In genomic region chr11:80072365-80072764, GRCm38 (mm10) we compare ENCODE assay signal across 21 mouse cellular contexts. TPM values are rescaled to one million over a fixed set of nuclear protein-coding genes. Genes with fewer than 3 reads are reported as not detected.
A peak's percentile ranks its signal among the peaks of the same experiment; 100 is the strongest.
DNase-seq lines count a peak whose midpoint lies in the region; ATAC-seq and TF ChIP-seq lines count a peak whose summit lies in the region.
"Had no signal": no experiment of that assay in that cellular context is flagged by ENCODE, and none has a peak within 500 bp of the region (broad histone marks: within the 10 kb centered on the region; RNA-seq: fewer than 3 reads in every experiment).

No protein-coding gene starts in this region.

- no peak overlapping the region for H3K4me3 ChIP-seq in liver, embryonic 15.5 days (replicated peaks)
- no peak overlapping the region for H3K4me3 ChIP-seq in liver, embryonic 11.5 days (ENCODE audit: low read depth, low read length)
- no peak overlapping the region for H3K4me3 ChIP-seq in lung, postnatal 0 days (ENCODE audit: low read depth, low read length)
- H3K4me3 ChIP-seq in hindbrain, embryonic 10.5 days: no peak overlapping the region
- no peak overlapping the region for H3K4me3 ChIP-seq in midbrain, embryonic 15.5 days
- H3K4me3 ChIP-seq: forebrain, embryonic 12.5 days; gastrocnemius, adult 2 months; heart, embryonic 13.5 days; hindbrain, embryonic 15.5 days; kidney, embryonic 15.5 days; limb, embryonic 13.5 days had no signal

- no peak for DNase-seq in liver, embryonic 11.5 days (ENCODE audit: low spot score)
- no peak for DNase-seq in lung, postnatal 0 days (ENCODE audit: low spot score)
- no peak for DNase-seq in hindbrain, embryonic 10.5 days (ENCODE audit: low spot score)
- DNase-seq: adrenal gland, postnatal 14 days; cerebellum, adult 8-10 months; gastrocnemius, adult 2 months; lung, adult 2 months; lung, postnatal 4 days; right cerebral cortex, postnatal 14 days had no signal

- H3K36me3 ChIP-seq in liver, embryonic 15.5 days (replicated peaks): peaks cover 64% of the 10 kb centered on the region
- H3K36me3 ChIP-seq in liver, embryonic 11.5 days (ENCODE audit: control insufficient read depth, insufficient read depth, low read length): peaks cover 12% of the 10 kb centered on the region; the same call in 1 of the 2 replicates
- H3K36me3 ChIP-seq in lung, postnatal 0 days (ENCODE audit: insufficient read depth, low read length): no peaks in the 10 kb centered on the region
- 0 out of 2 replicates have a peak, but pooled peaks cover 2% of the 10 kb centered on the region for H3K36me3 ChIP-seq in hindbrain, embryonic 10.5 days
- H3K36me3 ChIP-seq in midbrain, embryonic 15.5 days (replicated peaks): no peaks in the 10 kb centered on the region
- H3K36me3 ChIP-seq: forebrain, embryonic 12.5 days; hindbrain, embryonic 15.5 days; limb, embryonic 13.5 days had no signal

- no peaks in the 10 kb centered on the region for H3K9me3 ChIP-seq in liver, embryonic 15.5 days (replicated peaks)
- H3K9me3 ChIP-seq in liver, embryonic 11.5 days (ENCODE audit: control insufficient read depth, low read length): no peaks in the 10 kb centered on the region
- no peaks in the 10 kb centered on the region for H3K9me3 ChIP-seq in lung, postnatal 0 days (ENCODE audit: low read length)
- H3K9me3 ChIP-seq in hindbrain, embryonic 10.5 days: no peaks in the 10 kb centered on the region
- H3K9me3 ChIP-seq in midbrain, embryonic 15.5 days: no peaks in the 10 kb centered on the region
- H3K9me3 ChIP-seq: forebrain, embryonic 12.5 days; heart, embryonic 13.5 days; hindbrain, embryonic 15.5 days; kidney, embryonic 15.5 days; limb, embryonic 13.5 days had no signal

- 0 out of 2 replicates have a peak overlapping the region, but pooled peaks have one; percentile 11 for H3K27ac ChIP-seq in liver, embryonic 15.5 days (replicated peaks)
- no peak overlapping the region for H3K27ac ChIP-seq in liver, embryonic 11.5 days (ENCODE audit: low read depth, low read length)
- H3K27ac ChIP-seq in lung, postnatal 0 days (ENCODE audit: low read length): no peak overlapping the region
- H3K27ac ChIP-seq in hindbrain, embryonic 10.5 days: no peak overlapping the region
- H3K27ac ChIP-seq in midbrain, embryonic 15.5 days: no peak overlapping the region
- H3K27ac ChIP-seq: forebrain, embryonic 12.5 days; gastrocnemius, adult 2 months; heart, embryonic 13.5 days; hindbrain, embryonic 15.5 days; kidney, embryonic 15.5 days; limb, embryonic 13.5 days had no signal

- 24% methylated on average over 3 of the region's 3 CpGs for WGBS in liver, embryonic 15.5 days (ENCODE audit: insufficient replicate concordance)
- 49% methylated on average over 3 of the region's 3 CpGs for WGBS in liver, embryonic 11.5 days
- 71% methylated on average over 3 of the region's 3 CpGs for WGBS in lung, postnatal 0 days
- WGBS in hindbrain, embryonic 10.5 days: 94% methylated on average over 3 of the region's 3 CpGs
- WGBS in midbrain, embryonic 15.5 days: 93% methylated on average over 3 of the region's 3 CpGs

- no peak for TF ChIP-seq CTCF in lung, postnatal 0 days (IDR thresholded peaks at IDR 0.05)

- H3K4me2 ChIP-seq in liver, embryonic 15.5 days: 0 out of 2 replicates have a peak overlapping the region, but pooled peaks have one; percentile 14
- H3K4me2 ChIP-seq in liver, embryonic 11.5 days: no peak overlapping the region; the same call in 1 of the 2 replicates
- H3K4me2 ChIP-seq in lung, postnatal 0 days (replicated peaks; ENCODE audit: low read depth, low read length): no peak overlapping the region
- H3K4me2 ChIP-seq in midbrain, embryonic 15.5 days: no peak overlapping the region
- H3K4me2 ChIP-seq: forebrain, embryonic 12.5 days; heart, embryonic 13.5 days; hindbrain, embryonic 15.5 days; kidney, embryonic 15.5 days; limb, embryonic 13.5 days; midbrain, embryonic 11.5 days had no signal

- H3K9ac ChIP-seq in liver, embryonic 15.5 days: no peak overlapping the region
- H3K9ac ChIP-seq in liver, embryonic 11.5 days (ENCODE audit: low read depth, low read length): no peak overlapping the region
- no peak overlapping the region for H3K9ac ChIP-seq in lung, postnatal 0 days (replicated peaks; ENCODE audit: low read depth)
- H3K9ac ChIP-seq in midbrain, embryonic 15.5 days: no peak overlapping the region
- H3K9ac ChIP-seq: forebrain, embryonic 12.5 days; heart, embryonic 13.5 days; hindbrain, embryonic 15.5 days; kidney, embryonic 15.5 days; limb, embryonic 13.5 days had no signal

- no peak for ATAC-seq in liver, embryonic 15.5 days (ENCODE audit: insufficient read depth)
- ATAC-seq in liver, embryonic 11.5 days (replicated peaks; ENCODE audit: low FRiP score): no peak
- peak; percentile 35 for ATAC-seq in CD4-positive, CD25-positive, alpha-beta regulatory T cell, adult 4 months
- peak; percentile 38; the same call in 1 of the 2 replicates for ATAC-seq in common myeloid progenitor, adult 5-6 weeks (replicated peaks; ENCODE audit: low read depth, poor library complexity, severe bottlenecking)
- peak; percentile 57 for ATAC-seq in monocyte, adult 5-6 weeks (replicated peaks; ENCODE audit: insufficient number of reproducible peaks, low FRiP score, low TSS enrichment, poor library complexity, severe bottlenecking)
- ATAC-seq in lung, postnatal 0 days: no peak
- ATAC-seq in midbrain, embryonic 15.5 days (replicated peaks): no peak
- ATAC-seq: intestine, postnatal 0 days had no signal

- H3K27me3 ChIP-seq in liver, embryonic 15.5 days: no peaks in the 10 kb centered on the region
- no peaks in the 10 kb centered on the region for H3K27me3 ChIP-seq in liver, embryonic 11.5 days (replicated peaks; ENCODE audit: control insufficient read depth, insufficient read depth, low read length)
- no peaks in the 10 kb centered on the region for H3K27me3 ChIP-seq in lung, postnatal 0 days (replicated peaks; ENCODE audit: insufficient read depth, low read length)
- no peaks in the 10 kb centered on the region for H3K27me3 ChIP-seq in hindbrain, embryonic 10.5 days (ENCODE audit: insufficient read depth, poor library complexity, severe bottlenecking)
- no peaks in the 10 kb centered on the region for H3K27me3 ChIP-seq in midbrain, embryonic 15.5 days (replicated peaks)
- H3K27me3 ChIP-seq: forebrain, embryonic 12.5 days; heart, embryonic 13.5 days; hindbrain, embryonic 15.5 days; kidney, embryonic 15.5 days; limb, embryonic 13.5 days had no signal

- peaks cover 72% of the 10 kb centered on the region for H3K4me1 ChIP-seq in liver, embryonic 15.5 days (replicated peaks)
- peaks cover 25% of the 10 kb centered on the region for H3K4me1 ChIP-seq in liver, embryonic 11.5 days (replicated peaks; ENCODE audit: control insufficient read depth, insufficient read depth, low read length)
- peaks cover 4% of the 10 kb centered on the region; the same call in 1 of the 2 replicates for H3K4me1 ChIP-seq in lung, postnatal 0 days (ENCODE audit: insufficient read depth, low read depth, low read length)
- H3K4me1 ChIP-seq in hindbrain, embryonic 10.5 days (replicated peaks): no peaks in the 10 kb centered on the region
- no peaks in the 10 kb centered on the region for H3K4me1 ChIP-seq in midbrain, embryonic 15.5 days
- H3K4me1 ChIP-seq: forebrain, embryonic 12.5 days; hindbrain, embryonic 15.5 days; kidney, embryonic 15.5 days had no signal

- no peak for TF ChIP-seq EP300 in lung, postnatal 0 days (IDR thresholded peaks at IDR 0.05)

RNA-seq across cellular contexts. Expression of gene Crlf3, which starts 8.4 kb away (rescaled TPM):
- polyA plus RNA-seq in liver, embryonic 15.5 days (2015; fragmentation: Nextera tagmentation; extraction: Ambion mirVana): 106 and 115 TPM in 2 replicates
- polyA plus RNA-seq in liver, embryonic 11.5 days (2014; fragmentation: Nextera tagmentation; extraction: Ambion mirVana): 99.7 and 116 TPM in 2 replicates
- 100 to 1,000 TPM; 125 to 134 TPM for polyA plus RNA-seq in CD4-positive, CD25-positive, alpha-beta regulatory T cell, adult 4 months (2017; shearing (Covaris generic))
- 89.2 and 106 TPM in 2 replicates for total RNA-seq in common myeloid progenitor, adult 5-6 weeks (2017)
- total RNA-seq in monocyte, adult 5-6 weeks (2017): 144 to 183 TPM (median 162 TPM) in 3 replicates
- polyA plus RNA-seq in lung, postnatal 0 days (2015; fragmentation: Nextera tagmentation; extraction: Ambion mirVana): 40.8 and 42.4 TPM in 2 replicates
- polyA plus RNA-seq in hindbrain, embryonic 10.5 days (2016; fragmentation: Nextera tagmentation; extraction: Ambion mirVana): 24.5 and 38.0 TPM in 2 replicates
- 11.9 and 12.3 TPM in 2 replicates for polyA plus RNA-seq in midbrain, embryonic 15.5 days (2015; fragmentation: Nextera tagmentation; extraction: Ambion mirVana)

RNA-seq across cellular contexts. Expression of gene Atad5, which starts 16.8 kb away (rescaled TPM):
- 9.1 and 9.4 TPM in 2 replicates for polyA plus RNA-seq in liver, embryonic 15.5 days (2015; fragmentation: Nextera tagmentation; extraction: Ambion mirVana)
- polyA plus RNA-seq in liver, embryonic 11.5 days (2014; fragmentation: Nextera tagmentation; extraction: Ambion mirVana): 19.4 and 23.6 TPM in 2 replicates
- 1 to 10 TPM; 3.5 to 3.6 TPM for polyA plus RNA-seq in CD4-positive, CD25-positive, alpha-beta regulatory T cell, adult 4 months (2017; shearing (Covaris generic))
- 47.1 and 54.9 TPM in 2 replicates for total RNA-seq in common myeloid progenitor, adult 5-6 weeks (2017)
- total RNA-seq in monocyte, adult 5-6 weeks (2017): 3.5 to 5.8 TPM (median 4.6 TPM) in 3 replicates
- 1.7 and 2.0 TPM in 2 replicates for polyA plus RNA-seq in lung, postnatal 0 days (2015; fragmentation: Nextera tagmentation; extraction: Ambion mirVana)
- 11.5 and 16.2 TPM in 2 replicates for polyA plus RNA-seq in hindbrain, embryonic 10.5 days (2016; fragmentation: Nextera tagmentation; extraction: Ambion mirVana)
- polyA plus RNA-seq in midbrain, embryonic 15.5 days (2015; fragmentation: Nextera tagmentation; extraction: Ambion mirVana): 5.1 TPM in 2 replicates

Comparison
In these comparisons a context has a peak if more than half of its experiments do, and no peak if none do; other contexts are left out.
1. ATAC-seq: peak in CD4-positive, CD25-positive, alpha-beta regulatory T cell, adult 4 months (single experiment), common myeloid progenitor, adult 5-6 weeks (single experiment) and monocyte, adult 5-6 weeks (single experiment); none in liver, embryonic 15.5 days (single experiment), liver, embryonic 11.5 days (single experiment), lung, postnatal 0 days (single experiment) and midbrain, embryonic 15.5 days (single experiment).